Mouse (Mus musculus): Measurements from ENCODE around the gene Ddx19a. TPM values are rescaled to one million over a fixed set of nuclear protein-coding genes. Genes with fewer than 3 reads are reported as not detected.

The Ddx19a gene
- polyA plus RNA-seq, 2 experiments, result 12.8 to 29.0 TPM

DNA sequence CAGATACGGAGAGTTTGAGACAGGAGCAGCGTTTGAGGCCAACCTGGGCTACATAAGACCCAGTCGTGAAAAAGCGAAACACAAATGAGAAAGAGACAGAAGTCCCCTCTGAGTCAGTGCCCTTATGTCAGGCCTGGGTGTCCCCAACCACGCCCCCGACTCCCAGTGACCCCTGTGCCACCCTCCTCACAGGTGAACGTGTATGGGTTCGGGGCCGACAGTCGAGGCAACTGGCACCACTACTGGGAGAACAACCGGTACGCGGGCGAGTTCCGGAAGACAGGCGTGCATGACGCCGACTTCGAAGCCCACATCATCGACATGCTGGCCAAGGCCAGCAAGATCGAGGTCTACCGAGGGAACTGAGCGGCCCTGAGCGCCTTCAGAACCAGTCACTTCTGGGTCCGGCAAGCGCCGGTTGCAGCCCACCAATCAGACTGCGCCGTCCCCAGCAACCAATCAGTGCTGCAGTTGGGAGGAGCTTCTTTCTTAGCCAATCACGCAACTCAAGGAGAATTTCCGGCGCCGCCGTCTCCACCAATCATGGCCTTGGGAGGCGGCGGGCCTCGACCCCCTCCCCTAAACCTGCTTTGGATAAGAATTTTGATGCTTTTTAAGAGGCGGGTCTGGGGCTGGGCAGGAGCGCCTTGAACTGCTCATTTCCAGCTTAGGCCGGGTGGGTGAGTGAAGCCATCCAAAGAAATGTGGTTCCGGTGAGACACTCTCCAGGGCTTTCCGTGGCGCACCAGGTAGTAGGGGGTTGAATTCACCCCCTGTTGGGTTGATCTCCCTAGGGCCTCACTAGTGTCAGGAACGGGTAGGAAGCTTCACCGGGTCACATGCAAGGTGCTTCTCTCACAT, 27.5 kb downstream of the Ddx19a start:
- peaks cover 37% of the 10 kb centered on the region for H3K36me3 ChIP-seq (replicated peaks; ENCODE audit: control insufficient read depth, insufficient read depth, low read depth)
- peaks cover 0 to 6% of the 10 kb centered on the region in 2 experiments; a peak in 3 of 4 replicates for H3K4me1 ChIP-seq (replicated peaks; ENCODE audit: control insufficient read depth in 2 of 2, insufficient read depth in 2 of 2, low read length in 1 of 2)
- 5% methylated on average over 45 of the region's 45 CpGs for whole genome bisulfite sequencing (ENCODE audit: insufficient replicate concordance)
- H3K27ac ChIP-seq, result peak overlapping the region; percentile 28
- H3K4me3 ChIP-seq (ENCODE audit: insufficient read depth in 1 of 2, low read depth in 2 of 2, low read length in 2 of 2), result peak overlapping the region; percentile 54 to 56
- peak overlapping the region; percentile 83 for H3K4me2 ChIP-seq (ENCODE audit: low read depth)
- ATAC-seq (ENCODE audit: insufficient read depth), result peak; percentile 92
- peak overlapping the region; percentile 53 for H3K9ac ChIP-seq (replicated peaks)
- DNase-seq (ENCODE audit: low read depth in 3 of 3, low spot score in 3 of 3), result peak; percentile 79 to 80 (median 80)
- H3K27me3 ChIP-seq (ENCODE audit: control insufficient read depth, insufficient read depth, low read length), result no peaks in the 10 kb centered on the region
- no peaks in the 10 kb centered on the region for H3K9me3 ChIP-seq (ENCODE audit: control insufficient read depth, low read length)
- 0 out of 2 replicates have a peak, but pooled peaks have one; percentile 8 for TF ChIP-seq EP300 (IDR thresholded peaks at IDR 0.05; ENCODE audit: low read depth)
- TF ChIP-seq CTCF (IDR thresholded peaks at IDR 0.05; ENCODE audit: low read depth), result no peak

DNA sequence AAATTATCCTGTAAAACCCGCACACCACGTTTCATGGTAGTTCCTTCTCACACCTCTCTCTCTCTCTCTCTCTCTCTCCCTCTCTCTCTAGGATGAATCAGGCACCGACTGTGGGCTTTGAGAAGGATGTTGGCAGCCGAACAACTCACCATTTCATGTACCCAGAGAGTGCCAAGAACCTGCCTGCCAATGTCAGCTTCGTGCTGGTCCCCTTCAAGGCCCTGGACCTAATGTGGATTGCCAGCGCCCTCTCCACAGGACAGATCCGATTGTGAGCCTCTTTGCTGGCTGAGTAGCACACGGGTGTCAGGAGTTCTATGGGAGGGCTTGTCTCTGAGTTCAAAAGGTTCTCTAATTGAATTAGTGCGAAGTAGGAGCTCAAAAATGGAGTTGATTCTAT, 30.3 kb downstream of the Ddx19a start:
- H3K9ac ChIP-seq (replicated peaks), result no peak overlapping the region
- H3K4me2 ChIP-seq (ENCODE audit: low read depth), result no peak overlapping the region
- DNase-seq (ENCODE audit: low read depth in 3 of 3, low spot score in 3 of 3) (no peak), ATAC-seq (ENCODE audit: insufficient read depth) (no peak)
- no peaks in the 10 kb centered on the region for H3K27me3 ChIP-seq (ENCODE audit: control insufficient read depth, insufficient read depth, low read length)
- H3K9me3 ChIP-seq (ENCODE audit: control insufficient read depth, low read length), result no peaks in the 10 kb centered on the region
- peaks cover 44% of the 10 kb centered on the region for H3K36me3 ChIP-seq (replicated peaks; ENCODE audit: control insufficient read depth, insufficient read depth, low read depth)
- TF ChIP-seq EP300 (IDR thresholded peaks at IDR 0.05; ENCODE audit: low read depth), result no peak
- TF ChIP-seq CTCF (IDR thresholded peaks at IDR 0.05; ENCODE audit: low read depth), result no peak
- no peak overlapping the region for H3K4me3 ChIP-seq (ENCODE audit: insufficient read depth in 1 of 2, low read depth in 2 of 2, low read length in 2 of 2)
- H3K27ac ChIP-seq, result no peak overlapping the region
- WGBS (ENCODE audit: insufficient replicate concordance), result 79% methylated on average over 9 of the region's 9 CpGs
- H3K4me1 ChIP-seq (replicated peaks; ENCODE audit: control insufficient read depth in 2 of 2, insufficient read depth in 2 of 2, low read length in 1 of 2), result peaks cover 0 to 6% of the 10 kb centered on the region in 2 experiments; a peak in 3 of 4 replicates

DNA sequence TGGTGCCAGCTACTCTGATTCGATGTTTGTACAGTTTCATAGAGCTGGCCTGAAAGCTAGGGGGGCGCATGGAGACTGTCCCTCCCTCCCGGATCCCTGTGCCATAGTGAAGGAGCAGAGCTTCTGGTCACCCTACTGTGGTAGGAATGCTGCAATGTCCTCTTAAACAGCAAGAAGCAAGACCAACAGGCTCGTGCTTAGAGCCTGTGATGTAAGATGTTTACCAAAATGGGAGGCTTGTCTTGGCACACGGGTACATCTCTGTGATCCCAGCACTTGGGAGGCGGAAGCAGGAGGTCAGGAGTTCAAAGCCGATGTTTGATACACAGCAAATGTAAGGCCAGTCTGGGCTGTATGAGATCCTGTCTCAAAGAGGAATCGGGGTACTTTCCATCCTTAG, 31.0 kb downstream of the Ddx19a start:
- DNase-seq (ENCODE audit: low read depth in 3 of 3, low spot score in 3 of 3) (no peak), ATAC-seq (ENCODE audit: insufficient read depth) (no peak)
- Histone ChIP-seq H3K27ac (no peak overlapping the region), H3K36me3 (replicated peaks; ENCODE audit: control insufficient read depth, insufficient read depth, low read depth) (peaks cover 49% of the 10 kb centered on the region), H3K4me3 (ENCODE audit: insufficient read depth in 1 of 2, low read depth in 2 of 2, low read length in 2 of 2) (no peak overlapping the region), H3K27me3 (ENCODE audit: control insufficient read depth, insufficient read depth, low read length) (no peaks in the 10 kb centered on the region), H3K4me2 (ENCODE audit: low read depth) (no peak overlapping the region), H3K4me1 (replicated peaks; ENCODE audit: control insufficient read depth in 2 of 2, insufficient read depth in 2 of 2, low read length in 1 of 2) (peaks cover 0 to 6% of the 10 kb centered on the region in 2 experiments; a peak in 3 of 4 replicates), H3K9me3 (ENCODE audit: control insufficient read depth, low read length) (no peaks in the 10 kb centered on the region), H3K9ac (replicated peaks) (no peak overlapping the region)
- 81% methylated on average over 8 of the region's 8 CpGs for WGBS (ENCODE audit: insufficient replicate concordance)
- no peak for TF ChIP-seq CTCF (IDR thresholded peaks at IDR 0.05; ENCODE audit: low read depth)
- TF ChIP-seq EP300 (IDR thresholded peaks at IDR 0.05; ENCODE audit: low read depth), result no peak

DNA sequence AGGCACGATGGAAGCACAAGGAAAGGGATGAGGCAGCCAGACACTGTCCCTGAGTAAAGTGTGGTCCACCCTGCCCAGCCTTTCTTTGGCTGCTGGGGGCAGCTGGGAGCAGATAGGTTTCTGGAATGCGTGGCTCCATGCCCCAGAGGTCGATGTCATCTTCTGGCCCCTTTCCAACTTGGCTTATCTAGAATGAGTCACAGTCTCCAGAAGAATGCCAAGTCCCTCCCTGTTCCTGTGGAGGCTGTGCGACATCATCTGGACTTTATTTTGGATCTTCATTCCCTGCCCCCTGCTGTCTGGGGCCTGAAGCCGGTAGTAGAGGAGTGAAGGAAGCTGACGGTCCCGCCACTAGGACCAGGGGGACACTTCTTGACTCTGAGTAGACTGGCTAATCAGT, 32.0 kb downstream of the Ddx19a start:
- peaks cover 49% of the 10 kb centered on the region for H3K36me3 ChIP-seq (replicated peaks; ENCODE audit: control insufficient read depth, insufficient read depth, low read depth)
- peaks cover 0 to 3% of the 10 kb centered on the region in 2 experiments; a peak in 3 of 4 replicates for H3K4me1 ChIP-seq (replicated peaks; ENCODE audit: control insufficient read depth in 2 of 2, insufficient read depth in 2 of 2, low read length in 1 of 2)
- TF ChIP-seq EP300 (IDR thresholded peaks at IDR 0.05; ENCODE audit: low read depth), result no peak
- no peak for TF ChIP-seq CTCF (IDR thresholded peaks at IDR 0.05; ENCODE audit: low read depth)
- no peak overlapping the region for H3K9ac ChIP-seq (replicated peaks)
- no peak overlapping the region for H3K27ac ChIP-seq
- no peak for ATAC-seq (ENCODE audit: insufficient read depth)
- no peak overlapping the region for H3K4me3 ChIP-seq (ENCODE audit: insufficient read depth in 1 of 2, low read depth in 2 of 2, low read length in 2 of 2)
- H3K9me3 ChIP-seq (ENCODE audit: control insufficient read depth, low read length), result no peaks in the 10 kb centered on the region
- H3K27me3 ChIP-seq (ENCODE audit: control insufficient read depth, insufficient read depth, low read length), result no peaks in the 10 kb centered on the region
- WGBS (ENCODE audit: insufficient replicate concordance), result 53% methylated on average over 7 of the region's 7 CpGs
- H3K4me2 ChIP-seq (ENCODE audit: low read depth), result no peak overlapping the region
- peak in 1 of 3 experiments; percentile 19 for DNase-seq (ENCODE audit: low read depth in 3 of 3, low spot score in 3 of 3)

DNA sequence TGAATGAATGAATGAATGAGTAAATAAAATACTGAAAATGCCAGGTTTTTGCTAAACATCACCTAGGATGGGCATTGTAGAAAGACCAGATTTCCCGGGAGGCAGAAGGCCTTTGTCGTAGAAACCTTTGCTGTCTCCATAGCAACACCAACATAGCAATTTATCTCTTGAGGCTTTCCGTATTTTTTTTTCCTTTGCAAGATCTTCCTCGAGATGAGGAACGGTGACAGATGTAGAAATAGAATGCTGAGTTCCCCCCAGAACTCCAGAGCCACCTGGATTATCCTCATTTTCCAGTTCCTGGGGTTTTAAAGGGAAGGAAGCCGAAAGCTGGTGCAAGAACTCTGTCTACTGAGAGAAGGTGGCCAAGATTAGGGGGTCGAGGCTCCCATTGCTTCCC, 32.9 kb downstream of the Ddx19a start:
- no peak for DNase-seq (ENCODE audit: low read depth in 3 of 3, low spot score in 3 of 3)
- ATAC-seq (ENCODE audit: insufficient read depth), result no peak
- 0 out of 4 replicates have a peak, but pooled peaks cover 0 to 2% of the 10 kb centered on the region in 2 experiments for H3K4me1 ChIP-seq (replicated peaks; ENCODE audit: control insufficient read depth in 2 of 2, insufficient read depth in 2 of 2, low read length in 1 of 2)

More for the DNA sequence above, 32.9 kb downstream of the Ddx19a start:
- no peak overlapping the region for H3K4me3 ChIP-seq (ENCODE audit: insufficient read depth in 1 of 2, low read depth in 2 of 2, low read length in 2 of 2)
- H3K4me2 ChIP-seq (ENCODE audit: low read depth), result no peak overlapping the region
- TF ChIP-seq EP300 (IDR thresholded peaks at IDR 0.05; ENCODE audit: low read depth), result no peak
- TF ChIP-seq CTCF (IDR thresholded peaks at IDR 0.05; ENCODE audit: low read depth), result no peak
- H3K9ac ChIP-seq (replicated peaks), result no peak overlapping the region
- H3K36me3 ChIP-seq (replicated peaks; ENCODE audit: control insufficient read depth, insufficient read depth, low read depth), result peaks cover 54% of the 10 kb centered on the region
- H3K27ac ChIP-seq, result no peak overlapping the region
- H3K27me3 ChIP-seq (ENCODE audit: control insufficient read depth, insufficient read depth, low read length), result no peaks in the 10 kb centered on the region
- H3K9me3 ChIP-seq (ENCODE audit: control insufficient read depth, low read length), result no peaks in the 10 kb centered on the region
- 80% methylated on average over 7 of the region's 7 CpGs for WGBS (ENCODE audit: insufficient replicate concordance)
